In the genomic region with DNA sequence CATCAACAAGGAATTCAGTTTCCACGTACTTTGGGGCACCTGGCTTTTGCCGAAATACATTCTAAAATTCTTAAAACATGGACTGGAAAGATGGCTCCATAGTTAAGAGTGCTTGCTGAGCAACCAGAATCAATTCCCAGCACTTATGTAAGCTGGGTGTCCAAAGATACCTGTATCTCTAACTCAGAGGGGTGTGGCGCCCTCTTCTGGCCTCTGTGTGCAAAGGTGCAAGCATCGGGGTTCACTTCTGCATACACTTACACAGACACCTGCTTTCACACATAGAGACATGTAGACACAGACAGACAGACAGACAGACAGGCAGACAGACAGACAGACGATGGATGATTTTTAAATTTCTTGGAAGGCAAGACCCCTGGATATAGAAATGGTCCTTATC, we compare ENCODE assay signal across 9 mouse cellular contexts. TPM values are rescaled to one million over a fixed set of nuclear protein-coding genes. Genes with fewer than 3 reads are reported as not detected.
A peak's percentile ranks its signal among the peaks of the same experiment; 100 is the strongest.
DNase-seq lines count a peak whose midpoint lies in the region; ATAC-seq and TF ChIP-seq lines count a peak whose summit lies in the region.
"Had no signal": no experiment of that assay in that cellular context is flagged by ENCODE, and none has a peak within 500 bp of the region (broad histone marks: within the 10 kb centered on the region; RNA-seq: fewer than 3 reads in every experiment).

No protein-coding gene starts in this region.

- no peak for ATAC-seq in activated CD4-positive, CD25-positive, alpha-beta regulatory T cell, adult 4 months

- no peak for TF ChIP-seq POLR2A in cortical plate, adult 2 months (IDR thresholded peaks at IDR 0.05; ENCODE audit: extremely low read depth, insufficient read depth, low read length)
- no peak for TF ChIP-seq POLR2A in olfactory bulb, adult 2 months (IDR thresholded peaks at IDR 0.05; ENCODE audit: insufficient read depth, low read depth, low read length)

- H3K27ac ChIP-seq in cortical plate, adult 2 months (ENCODE audit: insufficient read depth, low read length): no peak overlapping the region
- H3K27ac ChIP-seq in olfactory bulb, adult 2 months (ENCODE audit: insufficient read depth, low read depth, low read length): no peak overlapping the region
- H3K27ac ChIP-seq: midbrain, embryonic 12.5 days had no signal

- 61% methylated on average over 5 of the region's 5 CpGs for WGBS in olfactory bulb, adult 2 months

- no peak overlapping the region for H3K4me3 ChIP-seq in cortical plate, adult 2 months (ENCODE audit: insufficient read depth, low read length)
- H3K4me3 ChIP-seq in olfactory bulb, adult 2 months (ENCODE audit: insufficient read depth, low read depth, low read length): no peak overlapping the region
- H3K4me3 ChIP-seq: midbrain, embryonic 12.5 days had no signal

- no peaks in the 10 kb centered on the region for H3K4me1 ChIP-seq in cortical plate, adult 2 months (ENCODE audit: control insufficient read depth, insufficient read depth, low read length)
- no peaks in the 10 kb centered on the region for H3K4me1 ChIP-seq in olfactory bulb, adult 2 months (ENCODE audit: control insufficient read depth, insufficient read depth, low read length)

- DNase-seq in heart, adult 8-10 months (ENCODE audit: low spot score): peak; percentile 33
- no peak for DNase-seq in heart, adult 11 months
- DNase-seq in urinary bladder, postnatal 14 days (ENCODE audit: low spot score): peak; percentile 49
- no peak for DNase-seq in urinary bladder, postnatal 10 days (ENCODE audit: low spot score)
- DNase-seq in kidney, postnatal 36 days: peak; percentile 63 to 86

- peak; percentile 57 for TF ChIP-seq CTCF in cortical plate, adult 2 months (IDR thresholded peaks at IDR 0.05; ENCODE audit: extremely low read depth, insufficient read depth, low read length)
- 0 out of 2 replicates have a peak, but pooled peaks have one; percentile 12 for TF ChIP-seq CTCF in olfactory bulb, adult 2 months (IDR thresholded peaks at IDR 0.05; ENCODE audit: insufficient read depth, low read depth, low read length)

RNA-seq across cellular contexts. Expression of gene Gnb5, which starts 25.3 kb away (rescaled TPM):
- total RNA-seq in heart, adult 8-10 months (2022): 10 to 100 TPM; 20.4 to 25.1 (median 23.8) TPM
- 154 and 172 TPM in 2 replicates for polyA plus RNA-seq in cortical plate, adult 2 months (2012; rRNA removed)
- not detected in 2 replicates for polyA plus RNA-seq in olfactory bulb, adult 2 months (2012; ENCODE audit: insufficient read depth, insufficient read length, low replicate concordance, missing spikeins)
- 10 to 100 TPM in 1 of 2 experiments, 1 to 10 TPM in 1; 7.4 to 10.3 TPM for polyA plus RNA-seq in activated CD4-positive, CD25-positive, alpha-beta regulatory T cell, adult 4 months (2017; shearing (Covaris generic))

RNA-seq across cellular contexts. Expression of gene Myo5c, which starts 49.0 kb away (rescaled TPM):
- total RNA-seq in heart, adult 8-10 months (2022): 1 to 10 TPM; 3.8 to 7.2 (median 5.3) TPM
- polyA plus RNA-seq in cortical plate, adult 2 months (2012; rRNA removed): 5.0 and 5.9 TPM in 2 replicates
- not detected in 2 replicates for polyA plus RNA-seq in olfactory bulb, adult 2 months (2012; ENCODE audit: insufficient read depth, insufficient read length, low replicate concordance, missing spikeins)
- polyA plus RNA-seq in activated CD4-positive, CD25-positive, alpha-beta regulatory T cell, adult 4 months (2017; shearing (Covaris generic)): not detected

Comparison
In these comparisons a context has a peak if more than half of its experiments do, and no peak if none do; other contexts are left out.
1. DNase-seq: peak in heart, adult 8-10 months (single experiment), urinary bladder, postnatal 14 days (single experiment) and kidney, postnatal 36 days (2 of 2); none in heart, adult 11 months (single experiment) and urinary bladder, postnatal 10 days (single experiment).